Mouse (Mus musculus): ENCODE measurements around the gene Gab1.

The Gab1 gene

DNA sequence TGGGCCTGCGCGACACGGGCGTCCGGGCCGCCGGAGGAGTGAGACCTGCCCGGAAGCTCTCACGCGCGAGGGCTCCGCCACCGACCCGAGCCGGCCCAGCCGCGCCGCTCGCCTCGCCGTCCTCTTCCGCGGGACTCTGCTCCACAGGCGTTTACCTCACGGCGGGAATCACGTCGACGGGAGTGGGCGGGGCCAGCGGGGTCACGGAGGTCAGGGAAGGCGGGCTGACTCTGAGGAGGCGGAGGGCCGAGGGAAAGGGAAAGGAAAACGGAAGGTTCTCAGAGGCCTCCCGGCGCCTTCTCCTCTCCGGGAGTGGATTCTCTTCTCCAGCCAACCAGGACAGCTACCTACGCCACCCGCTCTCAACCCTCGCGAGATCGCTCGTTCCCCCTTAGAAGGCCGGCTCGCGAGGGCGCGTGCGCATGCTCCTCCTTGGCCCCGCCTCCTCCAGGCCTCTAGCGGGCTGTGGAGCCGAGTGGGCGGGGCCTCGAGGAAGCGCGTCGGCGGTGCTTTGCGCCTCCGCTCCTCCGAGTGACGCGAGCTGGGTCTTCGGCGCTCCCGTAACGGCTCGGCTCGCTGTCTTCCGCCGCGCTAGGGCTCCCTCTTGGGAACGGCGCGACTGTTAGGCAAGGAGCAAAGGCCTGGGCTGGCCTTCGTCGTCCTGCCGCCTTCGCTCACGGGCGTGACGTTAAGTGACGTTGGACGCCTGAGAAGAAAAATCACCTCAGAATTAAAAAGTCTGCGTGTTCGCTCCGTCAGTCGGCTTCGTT, 141.0 kb downstream of the Gab1 start, which contains the start of gene Smarca5:
Gene Smarca5, minus strand, starts transcription at position 343 of the 770 bp plus-strand sequence.
- DNase-seq = peak; percentile 96

DNA sequence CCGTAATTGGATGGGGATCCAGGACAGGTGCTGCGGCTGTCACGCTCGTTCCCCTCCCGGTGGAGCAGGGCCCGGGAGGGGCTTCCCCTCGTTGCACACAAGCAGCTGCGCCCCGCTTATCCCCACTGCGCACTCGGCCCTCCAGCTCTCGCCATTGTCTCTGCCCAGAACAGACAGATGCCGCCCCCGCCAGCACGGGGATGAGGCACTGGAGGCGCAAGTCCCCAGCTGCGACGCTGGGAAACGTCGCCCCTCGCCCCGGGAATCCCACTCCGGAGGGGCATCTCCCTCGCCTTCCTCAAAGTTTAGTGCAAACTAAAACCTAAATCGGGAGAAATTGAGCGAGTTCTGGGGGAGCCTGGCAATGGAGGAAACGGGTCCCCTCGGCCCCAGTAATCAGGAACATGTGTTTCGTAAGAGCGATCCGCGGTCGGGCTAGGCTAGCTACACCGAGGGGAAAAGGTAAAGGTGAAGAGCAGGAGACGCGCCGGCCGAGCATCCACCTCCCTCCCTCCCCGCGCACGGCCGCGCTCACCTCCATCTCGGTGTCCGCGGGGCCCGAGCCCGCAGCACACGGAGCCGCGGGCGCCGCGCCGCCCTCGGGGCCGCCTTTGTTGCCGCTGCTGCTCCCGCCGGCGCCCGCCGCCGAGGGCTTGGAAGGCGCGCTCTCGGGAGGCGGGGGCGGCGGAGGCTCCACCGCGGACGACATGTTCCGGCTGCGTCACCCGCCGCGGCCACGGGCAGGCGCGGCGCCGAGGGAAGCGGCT, 141.7 kb downstream of the Gab1 start:
- peak; percentile 72 for DNase-seq

DNA sequence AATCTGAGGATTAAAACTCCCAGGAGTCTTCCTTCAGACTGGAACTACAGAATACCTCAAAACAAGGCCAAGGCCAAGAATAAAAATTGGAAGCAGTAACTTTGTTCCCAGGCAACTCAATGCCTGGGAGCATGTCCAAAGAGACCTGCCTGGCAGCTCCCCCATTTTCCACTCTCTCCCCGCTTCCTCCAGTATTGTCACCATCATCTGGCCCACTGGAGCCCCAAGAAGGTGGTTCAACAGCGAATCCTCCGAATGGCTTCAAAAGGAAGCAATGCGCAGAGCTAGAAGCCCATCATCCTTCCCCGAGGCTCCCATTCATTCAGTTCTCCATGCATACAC, 142.3 kb downstream of the Gab1 start:
- DNase-seq = no peak

DNA sequence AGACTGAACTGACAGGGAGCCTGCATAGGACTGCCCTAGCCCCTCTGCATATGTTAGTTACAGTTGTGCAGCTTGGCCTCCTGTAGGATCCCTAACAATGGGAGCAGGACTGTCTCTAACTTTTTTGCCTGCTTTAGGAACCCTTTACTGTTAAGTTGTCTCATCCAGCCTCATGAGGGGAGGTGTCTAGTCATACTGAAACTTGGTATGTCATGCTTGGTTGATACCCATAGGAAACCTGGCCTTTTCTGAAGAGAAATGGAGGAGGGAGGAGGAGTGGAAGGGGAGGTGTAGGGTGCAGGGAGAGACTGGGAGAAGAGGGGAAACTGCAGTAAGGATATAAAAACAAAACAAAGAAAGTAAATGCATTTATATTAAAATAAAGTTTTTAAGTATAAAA, 148.0 kb downstream of the Gab1 start:
- DNase-seq = no peak

DNA sequence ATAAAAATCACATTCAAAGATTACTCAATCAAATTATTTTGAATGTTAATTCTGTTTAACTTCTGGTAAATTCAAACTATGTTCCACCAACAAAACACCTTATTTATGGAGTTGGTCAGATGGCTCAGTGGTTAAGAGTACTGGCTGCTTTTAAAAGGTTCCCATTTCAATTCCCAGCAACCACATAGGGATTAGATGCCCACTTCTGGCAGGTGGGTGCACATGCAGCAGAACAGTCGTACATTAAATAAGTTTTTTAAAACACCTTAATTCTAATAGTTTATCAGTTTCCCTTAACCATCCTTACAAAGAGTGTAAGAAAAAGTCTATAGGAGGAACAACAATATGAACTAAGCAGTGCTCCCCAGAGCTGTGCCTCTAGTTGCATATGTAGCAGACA, 165.9 kb downstream of the Gab1 start:
- DNase-seq = no peak
